Mouse (Mus musculus) bone marrow, adult 2 months (tissue): Measurements from ENCODE around the gene Reep1.

ENCODE experiments used
- CTCF ChIP-seq: fragments of 200-500 bp; IDR thresholded peaks from 2 replicates; pipeline ENCODE4 v1.5.1; 2011; ENCODE audit warnings: low read length, control low read depth; ENCODE audit not compliant: control insufficient read depth, insufficient read depth
- POLR2A ChIP-seq: fragments of 200-500 bp; IDR thresholded peaks from 2 replicates; pipeline ENCODE4 v1.6.1; 2011; ENCODE audit warnings: low read depth, mild to moderate bottlenecking, control low read depth, low read length, borderline replicate concordance; ENCODE audit not compliant: control insufficient read depth

DNA sequence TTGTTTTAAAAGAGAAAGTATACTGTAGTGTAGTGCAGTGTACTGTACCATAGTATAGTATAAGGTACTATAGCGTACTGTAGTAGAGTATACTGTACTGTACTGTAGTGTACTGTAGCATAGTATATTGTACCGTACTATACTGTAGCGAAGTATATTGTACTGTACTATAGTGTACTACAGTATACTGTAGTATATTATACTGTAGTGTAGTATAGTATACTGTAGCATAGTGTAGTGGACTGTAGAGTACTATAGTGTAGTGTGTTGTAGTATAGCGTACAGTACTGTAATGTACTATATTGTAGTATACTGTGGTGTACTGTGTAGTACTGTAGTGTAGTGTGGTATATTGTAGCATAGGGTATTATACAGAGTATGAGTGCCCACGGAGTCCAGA is 9.1 kb downstream of the Reep1 start:
- TF ChIP-seq CTCF (no peak), POLR2A (no peak)
